Mouse (Mus musculus) layer of hippocampus, adult 2 months (tissue): ENCODE results near the gene 2210011C24Rik. TPM values are rescaled to one million over a fixed set of nuclear protein-coding genes. Genes with fewer than 3 reads are reported as not detected.

Experiments used
- DNase-seq, 2 experiments: peaks; one replicate each; pipeline ENCODE4 v3.0.0; 2022; ENCODE audit warnings: low spot score in 2 of 2
- H3K27ac ChIP-seq: fragments of 200-600 bp; 2 replicates; pipeline ENCODE4 v1.8.1; 2022
- H3K4me3 ChIP-seq: fragments of 200-600 bp; 2 replicates; pipeline ENCODE4 v1.8.1; 2022; ENCODE audit warnings: mild to moderate bottlenecking
- CTCF ChIP-seq: fragments of 200-600 bp; conservative IDR thresholded peaks from 2 replicates; pipeline ENCODE4 v1.8.1; 2022; ENCODE audit warnings: antibody characterized with exemption, mild to moderate bottlenecking, moderate library complexity
- long read RNA-seq, 2 experiments: library from polyadenylated mRNA; stranded (forward); transcript quantifications; one replicate each; pipeline ENCODE4 v2.0.0; 2021; ENCODE audit warnings: borderline mapping rate in 2 of 2
- total RNA-seq, 2 experiments: library from RNA; stranded (reverse); gene quantifications; 2 replicates each; pipeline ENCODE4 v1.2.3; 2021

The 2210011C24Rik gene
- total RNA-seq, result 1 to 10 TPM in 1 of 2 experiments, not detected in 1; 1.1 TPM
- long read RNA-seq, experiment 1, partial matches to known transcripts, result 1 of 3 reads
- long read RNA-seq, experiment 1, other reads (novel, unspliced or antisense), result 0 of 3 reads
- long read RNA-seq, experiment 2, result 0 reads

- Histone ChIP-seq H3K27ac (no peak within 1 kb of the TSS), H3K4me3 (peak within 1 kb of the TSS; percentile 66)
- DNase-seq, result no peak
- no peak for TF ChIP-seq CTCF
Measured at GRCm38 (mm10) chr8:84011705-84012498, at the start of gene 2210011C24Rik. Gene 2210011C24Rik, minus strand, starts transcription at chr8:84012171.

GRCm38 (mm10) chr8:84060245-84060644 is 48.3 kb upstream of the 2210011C24Rik start:
- TF ChIP-seq CTCF, result no peak
- no peak for DNase-seq
- H3K27ac ChIP-seq, result no peak overlapping the region
- no peak overlapping the region for H3K4me3 ChIP-seq

- H3K4me3 ChIP-seq, result no peak overlapping the region
- no peak for DNase-seq
- H3K27ac ChIP-seq, result no peak overlapping the region
- 0 out of 2 replicates have a peak, but pooled peaks have one; percentile 16 for TF ChIP-seq CTCF
Measured at GRCm38 (mm10) chr8:84059226-84059625, 47.3 kb upstream of the 2210011C24Rik start.

DNA sequence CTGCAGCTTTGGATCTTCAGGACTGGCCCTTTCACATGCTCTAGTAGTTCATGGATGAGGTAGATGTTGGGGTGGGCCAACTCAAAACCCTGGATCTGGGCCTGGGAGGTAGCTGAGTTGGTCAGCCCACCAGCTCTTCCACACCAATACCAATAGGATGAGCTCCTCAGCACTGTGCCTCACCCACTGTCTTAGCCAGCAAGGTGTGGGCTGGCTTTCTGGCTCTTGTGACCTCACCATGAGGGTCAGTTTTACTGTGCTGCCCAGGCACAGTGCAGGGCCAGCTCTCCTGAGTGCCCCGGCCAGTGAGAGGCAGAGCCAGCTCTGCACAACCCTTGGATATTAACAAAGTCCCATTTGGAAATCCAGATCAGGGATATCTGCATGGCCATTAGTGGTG is 45.9 kb upstream of the 2210011C24Rik start:
- Histone ChIP-seq H3K4me3 (no peak overlapping the region), H3K27ac (no peak overlapping the region)
- no peak for DNase-seq
- no peak for TF ChIP-seq CTCF

GRCm38 (mm10) chr8:84053229-84053628 is 41.3 kb upstream of the 2210011C24Rik start:
- TF ChIP-seq CTCF, result no peak
- H3K27ac ChIP-seq, result no peak overlapping the region
- no peak for DNase-seq
- no peak overlapping the region for H3K4me3 ChIP-seq

- no peak overlapping the region for H3K4me3 ChIP-seq
- no peak for DNase-seq
- TF ChIP-seq CTCF, result no peak
- H3K27ac ChIP-seq, result no peak overlapping the region
Measured at GRCm38 (mm10) chr8:84052746-84053145, 40.8 kb upstream of the 2210011C24Rik start.

DNA sequence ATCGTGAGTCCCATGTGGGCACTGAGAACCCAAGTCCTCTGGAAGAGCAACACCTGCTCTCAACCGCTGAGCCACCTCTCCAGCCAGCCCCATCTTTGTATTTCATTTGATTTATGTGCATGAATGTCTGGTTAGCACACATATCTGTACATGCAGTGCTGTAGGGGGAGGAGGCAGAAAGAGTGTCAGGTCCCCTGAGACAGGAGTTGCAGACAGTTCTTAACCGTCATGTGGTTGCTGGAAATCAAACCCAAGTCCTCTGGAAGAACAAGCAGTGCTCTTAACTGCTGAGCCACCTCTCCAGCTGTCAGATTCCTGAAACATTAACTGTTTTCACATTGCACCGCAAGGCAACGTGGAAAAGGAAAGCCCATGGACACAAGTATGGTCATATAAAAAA is 36.2 kb upstream of the 2210011C24Rik start:
- H3K4me3 ChIP-seq, result no peak overlapping the region
- TF ChIP-seq CTCF, result no peak
- DNase-seq, result no peak
- no peak overlapping the region for H3K27ac ChIP-seq

GRCm38 (mm10) chr8:84046505-84046904 is 34.5 kb upstream of the 2210011C24Rik start:
- no peak for DNase-seq
- no peak overlapping the region for H3K27ac ChIP-seq
- TF ChIP-seq CTCF, result 0 out of 2 replicates have a peak, but pooled peaks have one; percentile 12
- H3K4me3 ChIP-seq, result no peak overlapping the region

GRCm38 (mm10) chr8:84044900-84045299 is 32.9 kb upstream of the 2210011C24Rik start, which contains the start of gene Rln3:
Gene Rln3, minus strand, starts transcription at chr8:84045000.
- DNase-seq, result no peak
- Histone ChIP-seq H3K4me3 (no peak within 1 kb of the TSS), H3K27ac (no peak within 1 kb of the TSS)
- no peak for TF ChIP-seq CTCF

DNA sequence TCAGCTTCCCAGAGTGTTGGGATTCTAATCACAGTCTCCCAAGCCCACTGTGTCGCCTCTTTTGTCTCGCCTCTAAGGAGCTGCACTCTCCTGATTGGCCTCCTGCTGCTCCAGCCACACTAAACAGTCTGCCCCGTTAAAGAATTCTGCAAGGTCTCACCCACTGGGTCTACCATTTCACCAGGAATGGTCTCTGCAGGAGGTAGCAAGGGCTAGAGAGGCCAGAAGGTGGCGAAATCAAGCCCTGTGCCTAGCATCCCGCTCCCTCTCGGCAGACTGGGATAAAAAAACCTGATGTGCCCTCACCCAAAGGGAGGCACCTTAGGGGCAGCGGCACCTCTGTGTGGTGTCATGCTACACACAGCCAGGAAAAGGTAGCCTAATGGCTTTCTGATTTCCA is 32.1 kb upstream of the 2210011C24Rik start:
- no peak; the same call in 1 of the 2 replicates for TF ChIP-seq CTCF
- DNase-seq, result no peak
- H3K27ac ChIP-seq, result no peak overlapping the region
- no peak overlapping the region for H3K4me3 ChIP-seq

DNA sequence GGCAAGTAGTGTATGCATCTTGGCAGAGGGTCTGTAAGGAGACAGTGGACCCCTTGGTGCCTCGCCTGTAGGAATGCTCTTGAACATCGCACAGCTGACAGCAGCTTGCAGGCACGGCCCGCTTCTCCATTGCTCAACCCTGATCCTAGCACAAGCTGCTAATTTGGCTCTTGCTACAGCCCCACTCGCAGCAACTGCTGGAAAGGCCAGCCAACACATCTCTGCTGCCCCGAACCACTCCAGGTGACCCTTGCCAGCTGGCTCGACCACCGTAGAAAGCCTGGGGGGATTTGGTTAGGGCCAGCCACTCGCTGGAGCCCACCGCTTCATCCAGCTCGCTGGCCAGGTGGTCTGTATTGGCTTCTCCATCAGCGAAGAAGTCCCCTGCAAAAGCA is 31.0 kb upstream of the 2210011C24Rik start:
- H3K27ac ChIP-seq, result peak overlapping the region; percentile 72; the same call in 1 of the 2 replicates
- no peak for TF ChIP-seq CTCF
- peak overlapping the region; percentile 58; the same call in 1 of the 2 replicates for H3K4me3 ChIP-seq
- no peak for DNase-seq

DNA sequence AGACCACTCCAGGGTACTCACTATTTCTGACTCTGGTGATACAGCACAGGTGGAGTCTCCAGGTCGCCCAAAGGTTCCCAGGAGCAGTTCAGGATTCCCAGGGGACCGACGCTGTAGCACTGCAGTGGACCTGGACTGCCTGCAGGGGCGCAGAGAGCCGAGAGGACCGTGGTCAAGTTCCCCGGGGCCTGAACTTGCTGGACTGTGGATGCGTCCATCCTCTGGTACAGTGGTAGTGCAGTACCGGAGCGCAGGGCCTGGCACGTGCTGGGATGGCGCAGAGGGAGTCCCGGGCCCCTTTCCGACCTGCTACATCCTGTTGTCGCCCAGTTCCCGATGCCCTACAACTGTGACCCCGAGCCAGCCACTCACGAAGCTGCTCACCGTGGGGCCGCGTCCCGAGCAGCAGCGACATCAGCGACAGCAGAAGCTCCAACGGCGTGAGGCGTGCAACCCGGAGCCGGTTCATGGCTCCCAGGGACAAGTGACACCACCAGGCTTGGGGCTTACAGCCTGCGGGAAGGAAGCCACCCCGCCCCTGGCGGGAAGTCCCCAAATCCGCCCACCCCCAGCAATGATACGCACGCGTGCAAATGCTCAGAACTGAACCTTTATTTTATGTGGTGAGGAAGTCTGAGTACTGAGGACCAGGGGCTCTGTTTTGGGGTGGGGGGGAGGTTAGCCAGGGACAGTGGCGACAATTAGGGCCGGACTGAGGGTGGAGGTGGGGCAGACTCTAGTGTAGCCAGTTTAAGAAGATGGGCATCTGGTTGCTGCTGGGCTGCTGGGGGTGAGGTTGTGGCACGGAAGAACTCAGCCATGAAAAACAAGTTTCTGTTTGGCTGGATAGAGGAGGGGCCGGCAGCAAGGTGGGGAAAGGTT is 30.3 kb upstream of the 2210011C24Rik start, which contains the start of gene Il27ra:
Gene Il27ra (minus strand): TSS at position 524 of the 882 bp plus-strand sequence.
- Histone ChIP-seq H3K4me3 (peak within 1 kb of the TSS; percentile 58), H3K27ac (peak within 1 kb of the TSS; percentile 72)
- DNase-seq, result peak in 1 of 2 experiments; percentile 38
- TF ChIP-seq CTCF, result peak; percentile 84

- peak; percentile 93 for TF ChIP-seq CTCF
- peak; percentile 46 to 84 for DNase-seq
- H3K27ac ChIP-seq, result no peak overlapping the region
- H3K4me3 ChIP-seq, result no peak overlapping the region
Measured at GRCm38 (mm10) chr8:84039050-84039449, 27.1 kb upstream of the 2210011C24Rik start.
